Mouse (Mus musculus) intestine, embryonic 16.5 days (tissue): ENCODE data around the gene Iscu. TPM values are rescaled to one million over a fixed set of nuclear protein-coding genes. Genes with fewer than 3 reads are reported as not detected.
A peak's percentile ranks its signal among the peaks of the same experiment; 100 is the strongest.

ENCODE experiments used
- ATAC-seq: fragments of 200-750 bp; cut with Nextera tagmentation; 2 replicates; pipeline ENCODE4 v1.8.0; 2017; ENCODE audit warnings: moderate TSS enrichment, moderate library complexity
- H3K27ac ChIP-seq: fragments of 300-500 bp; sonication (generic); 2 replicates; pipeline ENCODE4 v1.5.1; 2014; ENCODE audit warnings: mild to moderate bottlenecking, low read length
- H3K27me3 ChIP-seq: fragments of 300-500 bp; sonication (generic); replicated peaks from 2 replicates; pipeline ENCODE4 v1.6.1; 2014; ENCODE audit warnings: low read length, control low read depth, mixed read lengths; ENCODE audit not compliant: control insufficient read depth, insufficient read depth
- H3K36me3 ChIP-seq: fragments of 300-500 bp; sonication (generic); 2 replicates; pipeline ENCODE4 v1.6.1; 2014; ENCODE audit warnings: low read length, control low read depth; ENCODE audit not compliant: control insufficient read depth, insufficient read depth
- H3K4me1 ChIP-seq: fragments of 300-500 bp; sonication (generic); 2 replicates; pipeline ENCODE4 v1.6.1; 2014; ENCODE audit warnings: low read length, control low read depth, mixed read lengths; ENCODE audit not compliant: control insufficient read depth, insufficient read depth
- H3K4me2 ChIP-seq: fragments of 300-500 bp; sonication (generic); 2 replicates; pipeline ENCODE4 v1.6.1; 2014; ENCODE audit warnings: low read depth, low read length, control low read depth
- H3K4me3 ChIP-seq: fragments of 300-500 bp; sonication (generic); 2 replicates; pipeline ENCODE4 v1.5.1; 2014; ENCODE audit warnings: mild to moderate bottlenecking, low read length
- H3K9ac ChIP-seq: fragments of 300-500 bp; sonication (generic); 2 replicates; pipeline ENCODE4 v1.6.1; 2014; ENCODE audit warnings: low read depth, low read length
- H3K9me3 ChIP-seq: fragments of 300-500 bp; sonication (generic); 2 replicates; pipeline ENCODE4 v1.6.1; 2016; ENCODE audit warnings: low read length, control low read depth; ENCODE audit not compliant: control insufficient read depth
- WGBS: fragments of 180-500 bp; shearing (Covaris S2); extraction: QIAGEN DNeasy Blood & Tissue Kit; methylation state at CpG from one replicate; pipeline ENCODE4 v1.1.7; 2014; 5-methylcytosine and 5-hydroxymethylcytosine counted together
- polyA plus RNA-seq: library from polyadenylated mRNA; unstranded; fragments of >200 nt; fragmentation: Nextera tagmentation; extraction: Ambion mirVana; gene quantifications from 2 replicates; pipeline ENCODE4 v1.2.1, GENCODE M21; 2015

The Iscu gene
- polyA plus RNA-seq = 99.0 and 114 TPM in 2 replicates

GRCm38 (mm10) chr5:113772450-113772895 is at the start of gene Iscu, which contains the start of gene Sart3:
Iscu (plus strand) TSS chr5:113772748.
Sart3 (minus strand) TSS chr5:113772510.
- Histone ChIP-seq H3K4me3 (peak within 1 kb of the TSS; percentile 99), H3K36me3 (peaks cover 17% of the 10 kb centered on the region), H3K4me2 (peak within 1 kb of the TSS; percentile 81), H3K27ac (peak within 1 kb of the TSS; percentile 99), H3K9ac (peak within 1 kb of the TSS; percentile 95), H3K27me3 (no peaks in the 10 kb centered on the region), H3K9me3 (no peaks in the 10 kb centered on the region), H3K4me1 (peaks cover 22% of the 10 kb centered on the region)
- peak; percentile 87 for ATAC-seq
- under 1% methylated on average over 49 of the region's 49 CpGs for WGBS

GRCm38 (mm10) chr5:113723567-113724237 is 48.8 kb upstream of the Iscu start:
- H3K36me3 ChIP-seq = no peaks in the 10 kb centered on the region
- H3K9ac ChIP-seq = no peak overlapping the region
- no peak overlapping the region for H3K4me3 ChIP-seq
- H3K27me3 ChIP-seq = no peaks in the 10 kb centered on the region
- ATAC-seq = no peak
- 32% methylated on average over 8 of the region's 8 CpGs for WGBS
- no peaks in the 10 kb centered on the region for H3K4me1 ChIP-seq
- no peaks in the 10 kb centered on the region for H3K9me3 ChIP-seq
- no peak overlapping the region for H3K4me2 ChIP-seq
- no peak overlapping the region for H3K27ac ChIP-seq

- no peaks in the 10 kb centered on the region for H3K27me3 ChIP-seq
- H3K36me3 ChIP-seq = no peaks in the 10 kb centered on the region
- 4% methylated on average over 15 of the region's 15 CpGs for WGBS
- no peak within 1 kb of the TSS for H3K4me2 ChIP-seq
- no peaks in the 10 kb centered on the region for H3K4me1 ChIP-seq
- no peak within 1 kb of the TSS for H3K9ac ChIP-seq
- no peak within 1 kb of the TSS for H3K27ac ChIP-seq
- no peak within 1 kb of the TSS for H3K4me3 ChIP-seq
- ATAC-seq = peak; percentile 36; the same call in 1 of the 2 replicates
- no peaks in the 10 kb centered on the region for H3K9me3 ChIP-seq
Observed at GRCm38 (mm10) chr5:113724446-113724845, 48.1 kb upstream of the Iscu start, which contains the start of gene 1700069L16Rik. 1700069L16Rik (minus strand) TSS chr5:113724772.

- Histone ChIP-seq H3K27ac (no peak overlapping the region), H3K27me3 (no peaks in the 10 kb centered on the region), H3K4me1 (no peaks in the 10 kb centered on the region), H3K4me2 (no peak overlapping the region), H3K9me3 (no peaks in the 10 kb centered on the region), H3K4me3 (no peak overlapping the region), H3K36me3 (no peaks in the 10 kb centered on the region), H3K9ac (no peak overlapping the region)
- WGBS = 73% methylated on average over 12 of the region's 12 CpGs
- no peak for ATAC-seq
Observed at GRCm38 (mm10) chr5:113725417-113725816, 47.1 kb upstream of the Iscu start.

GRCm38 (mm10) chr5:113726618-113727017 is 45.9 kb upstream of the Iscu start:
- 65% methylated on average over 6 of the region's 6 CpGs for WGBS

GRCm38 (mm10) chr5:113727238-113727637 is 45.3 kb upstream of the Iscu start:
- no peak for ATAC-seq
- Histone ChIP-seq H3K9ac (no peak overlapping the region), H3K4me3 (no peak overlapping the region), H3K4me2 (no peak overlapping the region), H3K4me1 (no peaks in the 10 kb centered on the region), H3K27me3 (no peaks in the 10 kb centered on the region), H3K27ac (no peak overlapping the region), H3K9me3 (no peaks in the 10 kb centered on the region), H3K36me3 (no peaks in the 10 kb centered on the region)
- WGBS = 57% methylated on average over 12 of the region's 12 CpGs

More at GRCm38 (mm10) chr5:113726618-113727017, 45.9 kb upstream of the Iscu start:
- Histone ChIP-seq H3K9me3 (no peaks in the 10 kb centered on the region), H3K36me3 (no peaks in the 10 kb centered on the region), H3K9ac (no peak overlapping the region), H3K4me3 (no peak overlapping the region), H3K4me2 (no peak overlapping the region), H3K27ac (no peak overlapping the region), H3K27me3 (no peaks in the 10 kb centered on the region), H3K4me1 (no peaks in the 10 kb centered on the region)
- no peak for ATAC-seq

GRCm38 (mm10) chr5:113728011-113728410 is 44.5 kb upstream of the Iscu start:
- H3K9ac ChIP-seq = no peak overlapping the region
- WGBS = 80% methylated on average over 7 of the region's 7 CpGs
- no peak overlapping the region for H3K4me2 ChIP-seq
- H3K27me3 ChIP-seq = no peaks in the 10 kb centered on the region
- no peak for ATAC-seq
- H3K4me3 ChIP-seq = no peak overlapping the region
- no peaks in the 10 kb centered on the region for H3K36me3 ChIP-seq
- H3K9me3 ChIP-seq = no peaks in the 10 kb centered on the region
- no peaks in the 10 kb centered on the region for H3K4me1 ChIP-seq
- H3K27ac ChIP-seq = no peak overlapping the region

GRCm38 (mm10) chr5:113728691-113729090 is 43.9 kb upstream of the Iscu start:
- Histone ChIP-seq H3K27me3 (no peaks in the 10 kb centered on the region), H3K4me3 (no peak overlapping the region)
- no peak for ATAC-seq

GRCm38 (mm10) chr5:113730641-113731121 is 41.9 kb upstream of the Iscu start:
- no peaks in the 10 kb centered on the region for H3K4me1 ChIP-seq
- WGBS = 61% methylated on average over 7 of the region's 7 CpGs
- H3K27ac ChIP-seq = no peak overlapping the region
- no peaks in the 10 kb centered on the region for H3K9me3 ChIP-seq
- no peaks in the 10 kb centered on the region for H3K27me3 ChIP-seq
- no peak overlapping the region for H3K4me3 ChIP-seq
- H3K9ac ChIP-seq = no peak overlapping the region
- no peaks in the 10 kb centered on the region for H3K36me3 ChIP-seq
- no peak overlapping the region for H3K4me2 ChIP-seq
- no peak for ATAC-seq

More at GRCm38 (mm10) chr5:113728691-113729090, 43.9 kb upstream of the Iscu start:
- no peak overlapping the region for H3K4me2 ChIP-seq
- 85% methylated on average over 7 of the region's 7 CpGs for WGBS
- H3K27ac ChIP-seq = no peak overlapping the region
- no peak overlapping the region for H3K9ac ChIP-seq
- no peaks in the 10 kb centered on the region for H3K9me3 ChIP-seq
- no peaks in the 10 kb centered on the region for H3K36me3 ChIP-seq
- no peaks in the 10 kb centered on the region for H3K4me1 ChIP-seq
